Mouse (Mus musculus) c-Kit-positive CD71-positive TER-119-negative erythroid progenitor cells, embryonic 14.5 days (primary cell): ENCODE measurements at regions not wholly inside any gene's neighbourhood (a gene's known extent, or its start where the extent isn't known, plus 50 kb on each side); places are given as distances from the start of the nearest gene placed in this dataset.

ENCODE experiments used
- DNase-seq: peaks from one replicate; pipeline ENCODE4 v3.0.0-alpha.2; 2013; ENCODE audit warnings: low read depth

DNA sequence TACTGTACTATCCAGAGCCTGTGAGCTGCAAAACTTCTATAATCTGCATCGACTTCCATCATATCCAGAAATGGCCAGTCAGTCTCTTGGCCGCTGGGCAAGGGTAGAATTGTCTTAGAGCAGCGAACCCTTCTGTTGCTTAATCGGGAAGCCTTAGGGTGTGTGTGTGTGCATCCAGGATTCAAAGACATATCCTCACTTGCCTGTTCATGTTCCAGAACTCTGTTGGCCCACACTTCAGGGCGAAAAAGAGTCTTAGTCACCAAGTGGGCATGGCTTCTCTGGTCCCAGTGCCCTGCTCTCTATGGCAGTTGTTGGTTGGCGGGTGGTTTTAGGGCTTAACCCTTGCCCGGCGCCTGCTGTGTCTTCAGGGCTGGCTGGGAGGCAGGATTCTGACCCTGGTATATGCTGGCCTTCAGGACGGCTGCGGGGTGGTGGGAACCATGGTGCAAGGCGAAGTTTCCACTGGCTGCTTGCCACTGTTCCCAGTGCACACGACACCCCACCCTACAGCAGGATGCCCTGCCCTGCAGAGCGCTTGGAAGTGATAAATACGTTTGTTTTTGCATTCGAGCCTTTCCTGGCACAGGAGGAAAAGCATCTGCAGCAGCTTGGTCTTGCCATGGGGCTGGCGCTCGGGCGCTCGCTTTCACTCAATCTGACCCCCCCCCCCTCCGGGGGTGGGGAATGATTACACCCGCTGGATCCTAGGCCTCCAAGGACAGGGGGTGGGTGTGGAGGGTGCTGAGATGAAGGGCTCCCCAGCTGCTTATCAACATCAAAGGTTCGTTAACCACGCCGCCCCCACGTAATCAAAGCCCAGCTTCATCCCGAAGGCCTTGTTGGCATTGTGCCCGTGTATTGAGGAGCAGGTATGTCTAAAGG lies 54.9 kb upstream of the Itga6 start:
- DNase-seq, result peak; percentile 8

DNA sequence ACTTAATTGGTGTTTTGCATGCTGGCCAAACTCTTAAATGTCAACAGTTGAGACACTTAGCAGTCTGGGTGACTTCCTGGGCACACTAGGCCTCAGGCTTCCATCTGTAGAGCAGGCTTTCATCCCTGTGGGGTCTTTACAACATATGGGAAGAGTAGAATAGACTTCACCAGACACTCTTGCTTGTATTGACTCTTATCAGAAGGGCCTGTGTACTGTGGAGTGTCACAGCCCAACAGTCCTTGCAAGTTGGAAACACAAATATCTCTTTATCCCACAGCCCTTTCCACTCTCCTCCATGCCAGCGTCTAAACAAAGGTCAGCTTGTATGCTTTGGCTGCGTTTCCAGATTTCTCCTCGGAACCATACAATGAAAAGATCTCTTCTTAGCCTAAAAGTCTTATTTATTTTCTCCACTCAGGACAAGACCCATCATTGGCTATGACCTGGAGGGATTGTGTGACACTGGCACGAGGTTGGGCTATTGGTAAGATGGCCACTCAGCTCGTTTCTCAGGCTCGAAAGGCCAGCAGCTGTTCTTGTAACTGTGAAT lies 50.6 kb upstream of the Itga6 start:
- DNase-seq, result no peak
